Mouse (Mus musculus): ENCODE measurements at regions not wholly inside any gene's neighbourhood (a gene's known extent, or its start where the extent isn't known, plus 50 kb on each side); places are given as distances from the start of the nearest gene placed in this dataset.
A peak's percentile ranks its signal among the peaks of the same experiment; 100 is the strongest.

GRCm38 (mm10) chr15:67546896-67547400 is 1046.2 kb upstream of the Lrrc6 start:
- DNase-seq (ENCODE audit: low spot score) (no peak), ATAC-seq (no peak)
- H3K36me3 ChIP-seq (ENCODE audit: insufficient read depth, low read length), result no peaks in the 10 kb centered on the region
- H3K4me1 ChIP-seq (ENCODE audit: insufficient read depth, low read depth, low read length), result no peaks in the 10 kb centered on the region
- H3K9ac ChIP-seq (replicated peaks; ENCODE audit: low read depth), result no peak overlapping the region
- WGBS, result 86% methylated on average over 1 of the region's 1 CpGs
- H3K27ac ChIP-seq (ENCODE audit: low read length), result no peak overlapping the region
- TF ChIP-seq EP300 (IDR thresholded peaks at IDR 0.05), result no peak
- H3K9me3 ChIP-seq (ENCODE audit: low read length), result no peaks in the 10 kb centered on the region
- no peaks in the 10 kb centered on the region for H3K27me3 ChIP-seq (replicated peaks; ENCODE audit: insufficient read depth, low read length)
- no peak overlapping the region for H3K4me2 ChIP-seq (replicated peaks; ENCODE audit: low read depth, low read length)
- H3K4me3 ChIP-seq (ENCODE audit: low read depth, low read length), result no peak overlapping the region

GRCm38 (mm10) chr15:67545745-67546144 is 1045.0 kb upstream of the Lrrc6 start:
- H3K4me3 ChIP-seq (ENCODE audit: low read depth, low read length), result no peak overlapping the region
- no peaks in the 10 kb centered on the region for H3K27me3 ChIP-seq (replicated peaks; ENCODE audit: insufficient read depth, low read length)
- H3K9me3 ChIP-seq (ENCODE audit: low read length), result no peaks in the 10 kb centered on the region
- H3K4me1 ChIP-seq (ENCODE audit: insufficient read depth, low read depth, low read length), result no peaks in the 10 kb centered on the region
- H3K36me3 ChIP-seq (ENCODE audit: insufficient read depth, low read length), result no peaks in the 10 kb centered on the region
- no peak for ATAC-seq
- TF ChIP-seq EP300 (IDR thresholded peaks at IDR 0.05) (no peak), CTCF (IDR thresholded peaks at IDR 0.05) (no peak)
- no peak overlapping the region for H3K27ac ChIP-seq (ENCODE audit: low read length)
- no peak overlapping the region for H3K4me2 ChIP-seq (replicated peaks; ENCODE audit: low read depth, low read length)
- H3K9ac ChIP-seq (replicated peaks; ENCODE audit: low read depth), result no peak overlapping the region
- 66% methylated on average over 6 of the region's 6 CpGs for WGBS
- DNase-seq (ENCODE audit: low spot score), result no peak

GRCm38 (mm10) chr15:67513722-67514121 is 1013.0 kb upstream of the Lrrc6 start:
- no peak overlapping the region for H3K4me3 ChIP-seq (ENCODE audit: low read depth, low read length)
- no peaks in the 10 kb centered on the region for H3K4me1 ChIP-seq (ENCODE audit: insufficient read depth, low read depth, low read length)
- no peak overlapping the region for H3K27ac ChIP-seq (ENCODE audit: low read length)
- DNase-seq (ENCODE audit: low spot score) (no peak), ATAC-seq (no peak)
- no peaks in the 10 kb centered on the region for H3K9me3 ChIP-seq (ENCODE audit: low read length)
- no peak overlapping the region for H3K4me2 ChIP-seq (replicated peaks; ENCODE audit: low read depth, low read length)
- H3K9ac ChIP-seq (replicated peaks; ENCODE audit: low read depth), result no peak overlapping the region
- no peaks in the 10 kb centered on the region for H3K27me3 ChIP-seq (replicated peaks; ENCODE audit: insufficient read depth, low read length)
- TF ChIP-seq CTCF (IDR thresholded peaks at IDR 0.05), result no peak
- TF ChIP-seq EP300 (IDR thresholded peaks at IDR 0.05), result no peak
- no peaks in the 10 kb centered on the region for H3K36me3 ChIP-seq (ENCODE audit: insufficient read depth, low read length)

GRCm38 (mm10) chr15:67495001-67495658 is 994.4 kb upstream of the Lrrc6 start:
- no peak overlapping the region for H3K27ac ChIP-seq (ENCODE audit: low read length)
- 84% methylated on average over 7 of the region's 7 CpGs for WGBS
- ATAC-seq, result no peak

GRCm38 (mm10) chr15:67481733-67482132 is 981.0 kb upstream of the Lrrc6 start:
- Histone ChIP-seq H3K27me3 (replicated peaks; ENCODE audit: insufficient read depth, low read length) (no peaks in the 10 kb centered on the region), H3K9ac (replicated peaks; ENCODE audit: low read depth) (no peak overlapping the region), H3K4me3 (ENCODE audit: low read depth, low read length) (no peak overlapping the region), H3K4me2 (replicated peaks; ENCODE audit: low read depth, low read length) (no peak overlapping the region), H3K9me3 (ENCODE audit: low read length) (no peaks in the 10 kb centered on the region), H3K4me1 (ENCODE audit: insufficient read depth, low read depth, low read length) (no peaks in the 10 kb centered on the region), H3K36me3 (ENCODE audit: insufficient read depth, low read length) (no peaks in the 10 kb centered on the region), H3K27ac (ENCODE audit: low read length) (no peak overlapping the region)
- peak; percentile 21; the same call in 1 of the 2 replicates for ATAC-seq
- WGBS, result 78% methylated on average over 2 of the region's 2 CpGs
- DNase-seq (ENCODE audit: low spot score), result peak; percentile 40
- no peak for TF ChIP-seq EP300 (IDR thresholded peaks at IDR 0.05)
- TF ChIP-seq CTCF (IDR thresholded peaks at IDR 0.05), result no peak

More at GRCm38 (mm10) chr15:67495001-67495658, 994.4 kb upstream of the Lrrc6 start:
- TF ChIP-seq CTCF (IDR thresholded peaks at IDR 0.05) (no peak), EP300 (IDR thresholded peaks at IDR 0.05) (no peak)
- Histone ChIP-seq H3K4me1 (ENCODE audit: insufficient read depth, low read depth, low read length) (no peaks in the 10 kb centered on the region), H3K4me2 (replicated peaks; ENCODE audit: low read depth, low read length) (no peak overlapping the region), H3K9ac (replicated peaks; ENCODE audit: low read depth) (no peak overlapping the region), H3K36me3 (ENCODE audit: insufficient read depth, low read length) (no peaks in the 10 kb centered on the region), H3K27me3 (replicated peaks; ENCODE audit: insufficient read depth, low read length) (no peaks in the 10 kb centered on the region), H3K9me3 (ENCODE audit: low read length) (no peaks in the 10 kb centered on the region), H3K4me3 (ENCODE audit: low read depth, low read length) (no peak overlapping the region)
- DNase-seq (ENCODE audit: low spot score), result no peak

- 85% methylated on average over 5 of the region's 5 CpGs for WGBS
- H3K4me3 ChIP-seq (ENCODE audit: low read depth, low read length), result no peak overlapping the region
- H3K27me3 ChIP-seq (replicated peaks; ENCODE audit: insufficient read depth, low read length), result no peaks in the 10 kb centered on the region
Observed at GRCm38 (mm10) chr15:67474325-67474724, 973.6 kb upstream of the Lrrc6 start.

More at GRCm38 (mm10) chr15:67474325-67474724, 973.6 kb upstream of the Lrrc6 start:
- H3K36me3 ChIP-seq (ENCODE audit: insufficient read depth, low read length), result no peaks in the 10 kb centered on the region
- H3K4me1 ChIP-seq (ENCODE audit: insufficient read depth, low read depth, low read length), result no peaks in the 10 kb centered on the region
- DNase-seq (ENCODE audit: low spot score) (no peak), ATAC-seq (no peak)
- no peak overlapping the region for H3K9ac ChIP-seq (replicated peaks; ENCODE audit: low read depth)
- TF ChIP-seq EP300 (IDR thresholded peaks at IDR 0.05) (no peak), CTCF (IDR thresholded peaks at IDR 0.05) (no peak)
- no peak overlapping the region for H3K4me2 ChIP-seq (replicated peaks; ENCODE audit: low read depth, low read length)
- H3K9me3 ChIP-seq (ENCODE audit: low read length), result no peaks in the 10 kb centered on the region
- H3K27ac ChIP-seq (ENCODE audit: low read length), result no peak overlapping the region

All from lung, postnatal 0 days (tissue).